Mouse (Mus musculus) v-Abl transformed pro-B cells (cell line): ENCODE results near the gene Pdlim5.

Source experiments
- in situ Hi-C, 2 experiments: fragments of 400-800 bp; cut with MboI; formaldehyde crosslinking; loops; one replicate each; pipeline ENCODE4 v1.15.1; 2025; ENCODE audit not compliant: unreplicated experiment in 2 of 2

Pdlim5 gene

DNA sequence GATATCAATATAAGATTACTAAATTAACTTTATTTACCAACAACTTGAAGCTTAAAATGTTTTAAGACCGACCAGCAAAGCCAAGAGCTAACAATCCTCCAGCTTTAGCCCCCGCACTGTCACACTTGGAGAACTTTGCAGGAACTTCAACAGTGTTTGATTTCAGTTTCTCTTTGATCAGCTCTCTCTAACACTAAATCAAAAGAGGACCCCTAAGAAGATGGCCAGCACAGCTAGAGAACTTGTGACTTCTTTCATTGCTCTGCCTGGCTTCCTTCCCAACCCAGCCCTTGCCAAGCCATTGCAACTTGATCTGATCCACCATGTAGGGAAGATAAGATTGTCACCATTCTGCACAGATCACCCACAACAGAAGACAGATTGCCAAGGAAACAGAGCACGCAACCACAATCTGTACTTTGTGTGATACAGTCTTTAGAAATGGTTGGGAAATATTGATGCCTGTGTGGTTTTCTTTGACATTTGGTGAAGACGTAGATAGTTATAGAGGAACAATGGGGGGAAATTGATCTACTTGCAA lies 17.9 kb upstream of the Pdlim5 start:
- in situ Hi-C loops: no loop called here

DNA sequence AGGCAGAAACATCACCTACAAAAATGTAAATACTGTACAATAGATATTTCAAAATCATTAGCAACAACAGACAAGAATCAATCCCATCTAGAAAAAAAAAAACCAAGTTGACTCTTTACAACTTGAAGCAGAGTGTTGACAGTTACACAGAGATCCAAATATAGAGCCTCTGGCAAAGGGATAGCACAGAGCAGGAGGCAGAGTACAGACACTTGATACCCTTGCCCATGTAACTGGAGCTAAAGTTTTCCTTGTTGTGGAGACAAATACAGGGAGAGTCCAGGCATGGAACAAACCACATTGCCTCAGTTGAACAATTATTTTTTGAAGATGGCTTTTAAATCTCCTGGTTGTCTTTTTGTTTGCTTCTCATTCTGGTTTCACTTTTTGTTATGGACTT lies 15.4 kb upstream of the Pdlim5 start:
- in situ Hi-C loops: no loop called here

DNA sequence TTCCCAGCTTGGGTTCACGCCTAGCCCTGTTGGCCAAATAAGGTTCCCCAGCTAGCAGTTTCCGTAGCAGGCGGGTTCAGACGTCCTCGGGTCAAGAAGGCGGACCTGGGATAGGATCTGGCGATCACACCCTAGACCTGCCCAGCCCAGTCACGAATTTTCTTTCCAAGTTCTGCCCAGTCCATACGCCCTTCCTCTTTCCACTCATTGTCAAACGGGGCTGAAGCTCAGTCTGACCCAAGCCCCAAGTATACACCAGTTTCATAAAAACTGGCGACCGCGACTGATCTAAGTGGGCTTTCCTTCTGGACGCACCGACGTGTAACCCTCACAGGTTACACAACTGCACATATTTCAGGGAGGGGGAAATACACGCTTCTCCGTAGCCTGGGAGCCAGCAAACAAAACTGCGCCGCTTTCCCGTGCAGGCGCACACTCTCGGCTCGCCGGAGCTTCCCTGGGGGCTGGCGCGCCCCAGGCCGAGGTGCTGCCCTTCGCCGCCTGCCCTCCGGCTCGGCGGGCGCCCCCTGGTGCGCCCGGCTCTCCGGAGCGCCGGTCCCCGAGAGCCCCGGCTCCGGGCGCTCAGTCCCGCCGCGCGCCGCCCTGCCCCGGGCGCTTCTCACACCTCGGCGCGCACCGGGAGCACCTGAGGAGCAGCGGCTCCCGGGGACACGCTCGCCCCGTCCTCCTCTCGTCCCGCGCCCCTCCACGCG lies 544 bp downstream of the Pdlim5 start:
- in situ Hi-C loops: loop anchor here in 1 of 2 experiments (5.0 to 25.0 kb wide), 2 partner anchors 43 to 492 kb away; partner anchors contain the start of gene Pkn2

DNA sequence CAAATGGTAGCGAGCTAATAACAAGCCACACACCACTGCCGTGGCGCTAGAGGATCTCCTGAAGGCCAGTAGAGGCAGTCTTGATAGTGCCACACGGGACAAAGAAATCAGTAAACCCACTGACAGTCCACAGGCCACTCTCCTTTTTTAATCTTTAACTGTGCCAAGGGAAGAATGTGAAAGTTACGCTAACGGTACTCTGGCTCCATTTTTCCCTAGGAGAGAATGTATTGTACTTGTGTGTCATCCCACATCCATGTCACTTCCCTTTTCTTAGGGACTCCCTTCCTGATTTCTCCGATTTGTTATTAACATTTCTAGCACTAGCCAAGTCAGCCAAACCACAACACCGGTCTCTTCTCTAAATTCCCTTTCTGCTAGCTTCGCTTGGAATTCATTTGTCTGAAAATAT lies 1.5 kb downstream of the Pdlim5 start:
- in situ Hi-C loops: loop anchor here in 1 of 2 experiments (5.0 to 25.0 kb wide), 2 partner anchors 42 to 493 kb away; partner anchors contain the start of gene Pkn2

DNA sequence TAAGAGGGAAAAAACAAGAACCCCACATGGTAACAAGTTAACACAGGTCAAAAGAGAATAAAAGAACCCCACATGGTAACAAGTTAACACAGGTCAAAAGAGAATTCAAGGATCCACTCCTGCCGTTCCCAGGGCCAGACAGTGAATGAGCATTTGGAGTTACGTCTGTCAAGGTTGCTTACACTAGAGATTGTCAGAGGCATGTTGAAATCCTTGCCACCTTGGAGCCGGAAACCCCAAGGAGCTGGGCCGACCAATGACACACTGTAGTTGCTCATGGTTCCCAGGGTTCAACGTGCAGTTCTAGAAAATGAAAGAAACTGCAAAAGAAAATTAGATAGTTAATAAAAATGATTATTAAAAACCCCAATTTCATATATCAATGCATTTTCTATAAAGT lies 4.0 kb downstream of the Pdlim5 start:
- in situ Hi-C loops: loop anchor here in 1 of 2 experiments (5.0 to 25.0 kb wide), 2 partner anchors 39 to 496 kb away; partner anchors contain the start of gene Pkn2

DNA sequence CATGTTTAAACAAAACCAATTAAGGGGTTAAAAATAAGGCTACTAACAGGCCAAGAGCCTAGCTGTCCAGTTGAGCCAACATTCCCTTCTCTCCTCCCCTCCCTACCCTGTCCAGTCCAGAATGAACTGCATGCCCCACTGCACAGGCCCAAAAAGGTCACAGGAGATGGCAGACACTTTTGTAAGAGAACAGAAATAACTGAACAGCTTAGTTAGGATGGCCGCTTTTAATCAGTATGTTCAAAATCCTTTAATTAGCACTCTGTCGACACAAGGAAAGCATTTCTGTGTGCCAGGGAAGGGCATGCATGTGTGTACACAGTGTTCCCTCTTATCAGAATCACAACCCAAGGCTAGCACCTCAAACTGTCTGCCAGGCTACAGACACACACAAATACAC lies 5.2 kb downstream of the Pdlim5 start:
- in situ Hi-C loops: loop anchor here in 1 of 2 experiments (5.0 to 25.0 kb wide), 2 partner anchors 38 to 497 kb away; partner anchors contain the start of gene Pkn2

DNA sequence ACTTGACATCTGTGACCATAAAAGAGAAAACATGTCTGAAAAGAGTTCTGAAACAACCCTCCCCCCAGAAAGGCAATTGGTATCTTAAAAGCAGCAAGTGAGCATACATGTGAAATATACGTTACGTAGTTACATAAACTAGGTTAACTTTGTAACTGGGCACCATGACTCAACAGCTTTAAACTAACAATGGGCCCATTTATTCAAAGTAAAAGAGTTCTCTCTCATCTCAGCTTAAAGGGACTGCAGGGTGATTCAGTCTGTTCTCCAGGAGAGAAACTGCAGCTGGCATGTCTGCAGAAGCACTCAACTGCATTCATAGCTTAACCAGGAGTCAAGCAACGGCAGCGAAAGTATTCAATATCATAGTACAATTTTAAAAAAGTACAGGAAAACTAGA lies 7.3 kb downstream of the Pdlim5 start:
- in situ Hi-C loops: loop anchor here in 1 of 2 experiments (25.0 kb wide), 1 partner anchor 499 kb away; the partner anchor contains the start of gene Pkn2

DNA sequence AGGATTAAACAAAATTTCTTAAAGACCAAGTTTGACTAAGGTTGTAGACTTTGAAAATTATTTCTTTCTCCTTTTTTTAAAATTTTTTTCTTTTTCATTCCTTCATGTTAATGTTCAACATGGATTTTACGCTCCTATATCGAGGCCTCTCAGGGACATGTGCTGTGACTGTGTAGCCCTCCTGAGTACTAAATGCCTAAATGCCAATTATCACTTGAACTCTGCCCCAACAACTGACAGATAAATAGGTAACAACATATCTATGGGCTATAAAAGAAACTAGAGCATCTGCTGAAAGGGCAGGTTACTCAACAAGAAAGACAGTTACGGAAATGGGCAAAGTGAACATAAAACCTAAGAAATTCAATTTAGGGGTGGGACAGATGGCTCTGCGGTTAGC lies 9.0 kb downstream of the Pdlim5 start:
- in situ Hi-C loops: loop anchor here in 1 of 2 experiments (25.0 kb wide), 1 partner anchor 501 kb away; the partner anchor contains the start of gene Pkn2

DNA sequence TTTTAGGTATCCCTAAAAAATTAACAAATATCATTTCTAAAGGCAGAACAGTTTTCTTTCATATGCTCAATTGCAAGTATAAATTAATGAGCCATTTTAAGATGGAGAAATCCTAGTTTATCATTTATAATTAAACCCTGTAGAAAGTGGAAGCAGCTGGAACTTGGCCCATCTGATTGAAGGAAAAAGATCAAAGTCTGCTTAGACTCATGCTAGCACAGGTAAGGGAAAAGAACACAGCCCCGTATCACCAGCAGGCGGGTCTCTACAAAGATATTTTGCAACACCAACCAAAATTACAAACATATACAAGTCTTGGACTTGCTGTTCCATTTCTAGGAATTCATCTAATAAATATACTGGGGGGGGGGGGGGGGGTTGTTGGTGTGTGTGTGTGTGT lies 9.8 kb downstream of the Pdlim5 start:
- in situ Hi-C loops: loop anchor here in 1 of 2 experiments (25.0 kb wide), 1 partner anchor 502 kb away; the partner anchor contains the start of gene Pkn2

DNA sequence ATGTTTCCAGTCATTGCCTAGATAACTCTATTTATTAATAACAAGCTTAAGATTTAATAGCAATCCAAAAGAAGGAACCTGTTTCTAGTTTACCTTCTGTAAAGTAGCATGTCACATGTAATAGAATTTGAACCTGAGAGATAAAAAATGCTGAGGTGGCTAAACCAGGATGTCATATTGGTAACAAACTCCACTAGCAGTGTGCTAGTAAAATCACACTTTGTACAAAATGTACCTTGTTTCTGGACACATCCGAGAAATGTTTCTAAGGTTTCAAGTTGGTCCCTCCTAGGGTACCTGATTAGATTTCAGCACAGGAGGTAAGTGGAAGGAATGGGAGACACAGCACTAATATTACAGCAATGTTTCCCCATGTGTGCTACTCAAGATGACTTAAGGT lies 18.9 kb downstream of the Pdlim5 start:
- in situ Hi-C loops: loop anchor here in 1 of 2 experiments (25.0 kb wide), 1 partner anchor 511 kb away; the partner anchor contains the start of gene Pkn2

DNA sequence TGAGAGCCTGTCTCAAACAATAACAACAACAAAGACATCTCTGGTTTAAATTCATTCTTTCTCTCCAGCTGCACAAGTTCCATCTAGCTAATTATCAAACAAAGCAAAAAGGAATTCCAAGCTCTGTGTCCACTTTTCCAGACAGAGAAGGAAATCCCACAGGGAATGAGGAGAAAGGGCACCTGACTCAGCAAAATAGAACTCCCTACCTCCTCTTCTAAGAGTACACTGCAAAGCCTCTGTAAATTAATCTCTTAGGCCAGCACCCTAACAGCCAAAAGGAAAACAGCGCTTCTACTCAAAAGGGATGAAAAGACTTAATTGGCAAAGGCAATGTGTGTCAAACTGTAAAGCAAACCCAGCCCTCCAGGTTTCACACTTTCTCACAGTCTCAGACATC lies 20.4 kb downstream of the Pdlim5 start:
- in situ Hi-C loops: loop anchor here in 1 of 2 experiments (25.0 kb wide), 1 partner anchor 512 kb away; the partner anchor contains the start of gene Pkn2

DNA sequence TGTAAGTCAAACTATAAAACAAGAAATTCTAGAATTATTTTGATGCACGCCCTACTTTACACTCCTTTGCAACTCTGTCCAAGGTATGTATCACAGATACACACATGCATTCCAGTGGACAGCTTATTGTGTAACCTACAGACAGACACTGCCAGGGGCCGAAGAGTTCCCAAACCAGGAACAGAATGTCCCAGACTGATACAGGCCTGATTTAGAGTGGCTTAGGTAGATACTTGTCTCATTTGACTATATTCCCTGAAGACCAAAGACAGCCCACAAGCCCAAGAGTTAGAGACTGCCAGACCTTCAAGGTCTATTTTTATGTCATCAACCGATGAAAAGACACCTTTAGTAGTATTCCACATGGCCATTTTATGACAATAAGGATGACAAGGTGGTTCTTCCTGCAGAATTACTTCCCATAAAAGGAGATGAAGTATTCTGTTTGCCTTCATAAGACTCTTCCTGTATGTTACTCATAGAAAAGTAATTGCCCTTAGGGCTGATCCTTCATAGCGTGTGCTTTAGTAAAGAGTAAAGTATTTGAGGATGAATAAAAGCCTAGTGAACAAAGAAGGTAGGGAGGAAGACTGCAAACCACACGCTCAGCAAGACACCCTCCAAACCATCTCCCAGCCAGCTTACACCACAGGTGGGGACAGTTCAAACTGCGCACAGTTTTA lies 22.9 kb downstream of the Pdlim5 start:
- in situ Hi-C loops: no loop called here

DNA sequence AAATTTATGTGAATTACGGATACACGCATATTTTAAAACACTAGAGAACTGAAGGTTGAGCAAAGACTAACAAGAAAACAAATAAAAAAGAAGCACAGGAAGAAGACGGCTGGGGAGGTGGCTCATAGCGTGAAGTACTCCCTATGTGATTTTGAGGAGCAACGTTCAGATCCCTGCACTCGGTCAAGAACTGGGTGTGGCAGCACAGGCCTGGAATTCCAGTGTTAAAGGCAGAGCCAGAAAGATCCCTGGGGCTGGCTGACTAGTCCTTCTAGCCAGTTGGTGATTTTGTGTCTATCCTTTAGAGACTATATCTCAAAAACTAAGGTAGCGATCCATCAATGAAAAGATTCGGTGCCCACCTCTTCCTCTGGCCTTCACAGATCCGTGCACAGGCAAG lies 27.1 kb downstream of the Pdlim5 start:
- in situ Hi-C loops: no loop called here

DNA sequence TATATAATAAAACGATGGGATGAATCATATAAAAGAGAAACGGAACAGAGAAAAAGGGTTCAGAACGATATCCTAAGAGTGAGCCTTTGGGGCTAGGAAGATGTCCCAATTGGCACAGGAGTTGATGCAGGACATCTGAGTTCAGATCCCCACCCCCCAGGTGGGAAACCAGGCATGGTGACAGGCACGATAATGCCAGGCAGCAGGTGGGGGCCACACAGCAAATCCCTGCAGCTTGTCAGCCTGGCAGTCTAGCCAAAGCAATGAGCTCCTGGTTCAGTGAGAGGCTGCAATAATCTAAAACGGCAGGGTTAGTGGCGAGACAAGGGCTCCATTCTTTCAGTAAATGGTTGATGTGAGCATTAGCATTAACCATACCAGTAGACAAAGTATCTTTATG lies 33.4 kb downstream of the Pdlim5 start:
- in situ Hi-C loops: no loop called here

DNA sequence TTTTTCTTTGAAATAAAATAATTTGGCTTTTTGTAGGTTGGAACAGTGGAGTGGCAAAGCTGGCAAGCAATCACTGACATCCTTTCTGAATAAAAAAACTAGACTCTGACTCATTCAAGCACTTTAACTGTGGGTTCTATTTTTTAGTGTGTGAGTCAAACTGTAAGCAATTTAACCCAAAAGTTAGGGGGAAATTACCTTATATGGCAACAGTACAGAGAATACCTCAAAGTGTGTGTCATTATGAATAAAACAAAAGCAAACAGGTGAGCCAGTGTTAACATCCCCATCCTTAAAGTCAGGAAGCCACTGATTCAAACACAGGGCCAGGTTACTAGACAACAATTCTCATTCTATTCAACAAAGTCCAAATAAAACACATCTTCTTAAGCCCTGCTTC lies 36.5 kb downstream of the Pdlim5 start:
- in situ Hi-C loops: no loop called here

DNA sequence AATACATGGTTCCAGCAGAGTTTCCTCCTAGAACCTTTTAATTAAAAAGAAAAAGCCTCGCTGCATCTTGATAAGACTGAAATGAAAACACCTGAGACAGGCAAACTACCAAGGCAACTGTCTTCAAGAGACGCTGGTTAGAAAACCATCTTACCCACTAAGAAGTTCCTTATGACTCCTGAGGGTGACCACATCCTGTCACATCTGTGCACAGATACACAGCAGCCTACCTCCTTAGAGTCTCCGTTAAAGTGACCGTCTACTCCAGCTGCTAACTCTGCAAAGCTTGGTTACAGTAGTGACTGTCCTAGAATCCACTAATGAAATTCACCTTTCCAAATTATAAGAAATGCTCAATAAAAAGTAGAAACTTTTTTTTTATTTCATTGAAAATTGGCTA lies 38.8 kb downstream of the Pdlim5 start:
- in situ Hi-C loops: no loop called here

DNA sequence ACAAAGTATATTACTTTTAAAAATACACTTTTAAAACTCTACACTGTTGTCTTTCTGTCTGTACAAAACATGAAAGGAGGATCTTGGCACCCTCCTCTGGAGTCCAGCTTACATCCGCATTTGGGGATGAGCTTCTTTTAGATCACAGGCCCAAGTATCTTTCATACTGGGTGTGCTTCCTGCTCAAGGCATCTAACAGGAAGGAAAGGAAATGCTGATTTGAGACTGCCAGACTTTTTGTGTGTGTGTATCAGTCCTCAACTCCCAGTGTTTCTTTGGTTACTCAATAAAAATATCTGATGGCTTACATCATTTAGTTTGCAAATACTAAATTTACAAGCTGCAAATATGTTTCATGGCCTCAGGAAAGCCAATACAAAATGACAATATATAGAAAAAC lies 42.3 kb downstream of the Pdlim5 start:
- in situ Hi-C loops: loop anchor here in 1 of 2 experiments (5.0 kb wide), 1 partner anchor 39 kb away; no protein-coding TSS in a partner anchor

DNA sequence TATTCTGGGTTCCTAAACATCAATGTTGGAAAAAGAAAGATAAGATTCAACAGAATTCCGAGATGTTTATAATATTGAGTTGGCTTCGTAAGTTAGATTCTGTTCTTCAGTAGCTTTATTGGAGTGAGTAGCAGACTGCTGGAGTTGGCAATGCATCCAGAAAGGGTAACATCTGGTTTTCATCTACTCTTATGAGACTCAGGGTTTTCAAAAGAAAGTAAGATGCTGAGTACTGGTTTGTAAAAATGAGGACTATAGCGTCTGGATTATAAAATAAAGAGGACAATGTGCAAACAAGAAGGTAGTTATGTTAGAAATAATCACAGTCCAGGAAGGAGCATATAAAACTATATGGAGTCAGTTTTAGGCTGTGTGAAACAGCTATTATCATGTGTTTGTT lies 45.0 kb downstream of the Pdlim5 start:
- in situ Hi-C loops: loop anchor here in 1 of 2 experiments (5.0 kb wide), 1 partner anchor 42 kb away; no protein-coding TSS in a partner anchor

DNA sequence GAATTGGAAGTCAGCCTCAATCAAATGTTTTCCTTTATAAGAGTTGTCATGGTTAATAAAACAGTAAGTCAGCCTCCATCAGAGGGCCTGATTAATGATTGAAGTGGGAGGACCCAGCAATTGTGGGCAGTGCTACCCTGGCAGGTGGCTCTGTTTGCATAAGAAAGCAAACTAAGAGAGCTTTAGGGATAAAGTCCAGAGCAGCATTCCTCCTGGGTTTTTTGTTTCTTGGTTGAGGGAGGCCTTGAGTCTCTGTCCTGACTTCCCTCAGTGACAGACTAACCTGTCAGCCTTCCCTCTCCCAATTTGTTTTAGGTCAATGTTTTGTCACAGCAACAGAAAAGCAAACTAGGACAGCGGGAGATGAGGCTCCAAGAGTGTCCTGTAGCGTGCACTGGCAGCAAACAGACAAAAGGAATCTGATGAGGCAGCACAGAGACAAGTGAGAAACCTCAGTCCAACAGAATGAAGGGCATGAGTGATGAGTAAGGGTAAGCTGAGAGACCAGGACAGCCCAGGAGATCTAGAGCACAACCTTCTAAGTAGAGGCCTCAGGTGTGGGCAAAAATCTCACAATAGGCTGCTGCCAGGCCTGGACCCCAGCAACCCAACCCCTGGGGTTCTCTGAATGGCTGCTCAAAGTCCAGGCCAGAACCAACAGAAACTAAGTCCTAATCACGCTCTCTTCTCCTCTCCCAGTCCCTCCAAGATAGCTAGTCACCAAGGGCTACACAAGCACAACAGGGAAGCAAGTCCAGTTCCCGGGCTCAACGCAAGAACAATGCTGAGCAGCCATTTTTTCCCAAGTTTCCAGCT lies 46.5 kb downstream of the Pdlim5 start:
- in situ Hi-C loops: no loop called here

DNA sequence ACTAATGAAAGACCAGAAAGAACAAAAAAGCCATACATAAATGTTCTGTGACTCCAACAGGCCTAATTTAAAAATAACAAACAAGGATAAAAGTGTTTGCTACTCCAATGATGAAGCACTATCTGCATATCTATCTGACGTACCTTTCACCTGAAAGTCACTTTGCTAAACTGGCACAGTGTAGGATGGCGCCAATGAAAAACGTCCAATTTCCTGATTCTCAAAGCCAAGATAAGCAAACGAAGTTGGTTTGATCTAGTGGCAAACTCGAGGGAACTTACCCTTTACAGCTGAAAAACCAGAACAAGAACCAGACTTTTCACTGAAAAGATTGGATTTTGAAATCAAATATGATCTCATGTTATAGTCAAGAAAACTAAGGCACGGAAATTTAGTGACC lies 49.2 kb downstream of the Pdlim5 start:
- in situ Hi-C loops: no loop called here
